Mouse (Mus musculus) MEL (cell line): ENCODE results near the gene Gcg. TPM values are rescaled to one million over a fixed set of nuclear protein-coding genes. Genes with fewer than 3 reads are reported as not detected.

Source experiments
- DNase-seq: peaks from one replicate; pipeline ENCODE4 v3.0.0; 2011; ENCODE audit warnings: low read depth, low spot score
- H3K27ac ChIP-seq: 2 replicates; pipeline ENCODE4 v1.5.1; 2012; ENCODE audit warnings: low read depth, mild to moderate bottlenecking, control low read depth, low read length, moderate library complexity; ENCODE audit not compliant: control insufficient read depth
- H3K27me3 ChIP-seq, 2 experiments: fragments of 150-350 bp in 1 of 2; sonication (generic) in 1 of 2; 2 replicates each; pipeline ENCODE4 v1.6.1; 2012; ENCODE audit warnings: low read length in 2 of 2, mild to moderate bottlenecking in 2 of 2, improper control_type of control experiment in 1 of 2, moderate library complexity in 1 of 2; ENCODE audit not compliant: insufficient read depth in 2 of 2, control insufficient read depth in 1 of 2
- H3K36me3 ChIP-seq, 2 experiments: 2 replicates each; pipeline ENCODE4 v1.6.1; 2012 to 2014; ENCODE audit warnings: low read length in 2 of 2, improper control_type of control experiment in 1 of 2, inconsistent platforms in 1 of 2, mild to moderate bottlenecking in 1 of 2; ENCODE audit not compliant: insufficient read depth in 2 of 2, control insufficient read depth in 1 of 2
- H3K4me1 ChIP-seq, 2 experiments: fragments of 150-350 bp in 1 of 2; sonication (generic) in 1 of 2; 2 replicates each; pipeline ENCODE4 v1.6.1; 2012; ENCODE audit warnings: low read length in 2 of 2, improper control_type of control experiment in 1 of 2, mild to moderate bottlenecking in 1 of 2; ENCODE audit not compliant: insufficient read depth in 2 of 2, control insufficient read depth in 1 of 2
- H3K4me3 ChIP-seq, 2 experiments: fragments of 150-350 bp in 1 of 2; sonication (generic) in 1 of 2; 2 replicates each; pipeline ENCODE4 v1.5.1; 2012; ENCODE audit warnings: low read depth in 2 of 2, low read length in 2 of 2, mild to moderate bottlenecking in 2 of 2, moderate library complexity in 2 of 2, control low read depth in 1 of 2, improper control_type of control experiment in 1 of 2; ENCODE audit not compliant: control insufficient read depth in 1 of 2, insufficient read depth in 1 of 2
- H3K79me2 ChIP-seq: 2 replicates; pipeline ENCODE4 v1.6.1; 2012; ENCODE audit warnings: mild to moderate bottlenecking, low read length, moderate library complexity; ENCODE audit not compliant: control insufficient read depth, poor library complexity, insufficient read depth
- H3K9ac ChIP-seq: 2 replicates; pipeline ENCODE4 v1.6.1; 2012; ENCODE audit warnings: low read depth, mild to moderate bottlenecking, control low read depth, low read length, moderate library complexity; ENCODE audit not compliant: control insufficient read depth, poor library complexity, severe bottlenecking
- H3K9me3 ChIP-seq: fragments of 150-350 bp; sonication (generic); replicated peaks from 2 replicates; pipeline ENCODE4 v1.6.1; 2012; ENCODE audit warnings: mild to moderate bottlenecking, low read length, improper control_type of control experiment, moderate library complexity; ENCODE audit not compliant: insufficient read depth
- BHLHE40 ChIP-seq: IDR thresholded peaks from 2 replicates; pipeline ENCODE4 v1.6.1; 2012; ENCODE audit warnings: low read depth, mild to moderate bottlenecking, inconsistent platforms, low read length, improper control_type of control experiment, borderline replicate concordance
- CTCF ChIP-seq, 3 experiments: IDR thresholded peaks in 2 of 3; conservative IDR thresholded peaks in 1 of 3; 2 replicates each; pipeline ENCODE4 v1.5.1; 2011 to 2012; ENCODE audit warnings: low read length in 3 of 3, low read depth in 2 of 3, mild to moderate bottlenecking in 2 of 3, improper control_type of control experiment in 1 of 3, inconsistent platforms in 1 of 3, mixed read lengths in 1 of 3, moderate library complexity in 1 of 3; ENCODE audit not compliant: control insufficient read depth in 1 of 3, insufficient read depth in 1 of 3, poor library complexity in 1 of 3, severe bottlenecking in 1 of 3
- ELF1 ChIP-seq: IDR thresholded peaks from 2 replicates; pipeline ENCODE4 v1.6.1; 2014; ENCODE audit warnings: low read depth, mild to moderate bottlenecking, inconsistent platforms, low read length, improper control_type of control experiment, moderate library complexity
- EP300 ChIP-seq, 2 experiments: IDR thresholded peaks; 2 replicates each; pipeline ENCODE4 v1.6.1; 2011; ENCODE audit warnings: improper control_type of control experiment in 2 of 2, low read length in 2 of 2, low read depth in 1 of 2, mild to moderate bottlenecking in 1 of 2
- ETS1 ChIP-seq: IDR thresholded peaks from 2 replicates; pipeline ENCODE4 v1.6.1; 2012; ENCODE audit warnings: low read depth, mild to moderate bottlenecking, inconsistent platforms, low read length, improper control_type of control experiment, moderate library complexity
- GABPA ChIP-seq: IDR thresholded peaks from 2 replicates; pipeline ENCODE4 v1.6.1; 2012; ENCODE audit warnings: low read depth, mild to moderate bottlenecking, inconsistent platforms, low read length, improper control_type of control experiment, moderate library complexity
- MAFK ChIP-seq: IDR thresholded peaks from 2 replicates; pipeline ENCODE4 v1.6.1; 2011; ENCODE audit warnings: low read depth, mild to moderate bottlenecking, low read length, improper control_type of control experiment, borderline replicate concordance
- MAX ChIP-seq: IDR thresholded peaks from 2 replicates; pipeline ENCODE4 v1.6.1; 2011; ENCODE audit warnings: low read length, improper control_type of control experiment
- MAZ ChIP-seq: IDR thresholded peaks from 2 replicates; pipeline ENCODE4 v1.6.1; 2012; ENCODE audit warnings: low read depth, mild to moderate bottlenecking, inconsistent platforms, low read length, improper control_type of control experiment
- MEF2A ChIP-seq: IDR thresholded peaks from 2 replicates; pipeline ENCODE4 v1.6.1; 2014; ENCODE audit warnings: low read depth, mild to moderate bottlenecking, inconsistent platforms, low read length, improper control_type of control experiment; ENCODE audit not compliant: poor library complexity, insufficient replicate concordance, severe bottlenecking; ENCODE audit errors: extremely low read depth
- NELFE ChIP-seq: IDR thresholded peaks from 2 replicates; pipeline ENCODE4 v1.6.1; 2011; ENCODE audit warnings: low read depth, low read length, improper control_type of control experiment
- POLR2A ChIP-seq, 2 experiments: IDR thresholded peaks; 2 replicates each; pipeline ENCODE4 v1.6.1; 2011 to 2012; ENCODE audit warnings: low read length in 2 of 2, mild to moderate bottlenecking in 2 of 2, control low read depth in 1 of 2, improper control_type of control experiment in 1 of 2, low read depth in 1 of 2, moderate library complexity in 1 of 2; ENCODE audit not compliant: control insufficient read depth in 1 of 2, insufficient read depth in 1 of 2, poor library complexity in 1 of 2
- POLR2AphosphoS5 ChIP-seq: IDR thresholded peaks from 2 replicates; pipeline ENCODE4 v1.6.1; 2012; ENCODE audit warnings: low read depth, borderline replicate concordance, mild to moderate bottlenecking, inconsistent platforms, low read length, moderate library complexity, mixed read lengths
- RAD21 ChIP-seq: IDR thresholded peaks from 2 replicates; pipeline ENCODE4 v1.6.1; 2011; ENCODE audit warnings: mild to moderate bottlenecking, low read depth, low read length, improper control_type of control experiment
- RCOR1 ChIP-seq: IDR thresholded peaks from 2 replicates; pipeline ENCODE4 v1.6.1; 2012; ENCODE audit warnings: low read depth, mild to moderate bottlenecking, inconsistent platforms, low read length, improper control_type of control experiment
- SMC3 ChIP-seq: IDR thresholded peaks from 2 replicates; pipeline ENCODE4 v1.6.1; 2011; ENCODE audit warnings: low read depth, low read length, improper control_type of control experiment
- TBP ChIP-seq: IDR thresholded peaks from 2 replicates; pipeline ENCODE4 v1.8.0; 2011; ENCODE audit warnings: low read depth, low read length, improper control_type of control experiment
- USF2 ChIP-seq, 2 experiments: IDR thresholded peaks; 2 replicates each; pipeline ENCODE4 v1.6.1; 2011 to 2012; ENCODE audit warnings: improper control_type of control experiment in 2 of 2, low read length in 2 of 2, borderline replicate concordance in 1 of 2, inconsistent platforms in 1 of 2, low read depth in 1 of 2, mild to moderate bottlenecking in 1 of 2; ENCODE audit not compliant: insufficient read depth in 1 of 2
- ZMIZ1 ChIP-seq: IDR thresholded peaks from 2 replicates; pipeline ENCODE4 v1.6.1; 2012; ENCODE audit warnings: low read depth, mild to moderate bottlenecking, inconsistent platforms, low read length, improper control_type of control experiment, moderate library complexity
- polyA plus RNA-seq, 2 experiments: library from polyadenylated mRNA; stranded (reverse) in 1 of 2; unstranded in 1 of 2; fragments of >175 nt in 1 of 2; fragments of >200 nt in 1 of 2; gene quantifications; 2 replicates each; pipeline versions ENCODE4 v1.2.1 to v1.2.4; 2012; ENCODE audit warnings: low replicate concordance in 2 of 2, low read depth in 1 of 2; ENCODE audit not compliant: insufficient read length in 2 of 2, insufficient read depth in 1 of 2, missing spikeins in 1 of 2
- total RNA-seq: library from RNA; depleted of rRNA; stranded (reverse); fragments of 300-350 nt; gene quantifications from 2 replicates; pipeline ENCODE4 v1.2.3, GENCODE M21; 2012

Gcg gene
- total and polyA plus RNA-seq, 3 experiments: not detected

GRCm38 (mm10) chr2:62495407-62495806 lies 12.0 kb upstream of the Gcg start:
- H3K27me3 ChIP-seq: no peaks in the 10 kb centered on the region; a peak in 1 of 4 replicates
- no peaks in the 10 kb centered on the region for H3K9me3 ChIP-seq
- H3K4me1 ChIP-seq: no peaks in the 10 kb centered on the region
- H3K27ac ChIP-seq: no peak overlapping the region
- H3K4me3 ChIP-seq: no peak overlapping the region
- no peak overlapping the region for H3K9ac ChIP-seq
- H3K79me2 ChIP-seq: no peaks in the 10 kb centered on the region
- H3K36me3 ChIP-seq: no peaks in the 10 kb centered on the region
- no peak for TF ChIP-seq POLR2AphosphoS5
- no peak for TF ChIP-seq EP300 (IDR thresholded peaks at IDR 0.05; ENCODE audit: low read depth in 1 of 2, low read length in 2 of 2)
- no peak for TF ChIP-seq ELF1
- TF ChIP-seq, all 39 proteins: peak for 0
- DNase-seq: no peak

DNA sequence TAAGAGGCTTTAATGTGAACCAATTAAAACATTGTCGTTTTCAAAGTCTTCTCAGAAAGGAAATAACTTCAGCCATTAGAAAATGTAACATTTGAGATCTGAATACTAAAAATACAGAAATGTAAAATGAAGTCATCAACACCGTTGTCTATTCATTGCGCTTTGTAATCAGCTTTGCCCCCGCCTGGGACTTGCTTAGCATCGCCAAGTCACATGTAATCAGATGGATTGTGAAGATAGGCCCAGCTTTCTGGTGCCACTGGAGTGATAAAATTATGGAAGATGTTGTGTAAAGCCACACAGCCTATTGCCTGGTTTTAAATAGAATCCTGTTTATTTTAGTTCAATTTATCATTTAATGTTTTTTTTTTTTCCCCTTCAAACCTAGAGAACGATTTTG lies 6.4 kb upstream of the Gcg start:
- Histone ChIP-seq H3K9me3 (no peaks in the 10 kb centered on the region), H3K36me3 (no peaks in the 10 kb centered on the region), H3K27ac (no peak overlapping the region), H3K79me2 (no peaks in the 10 kb centered on the region), H3K9ac (no peak overlapping the region), H3K4me3 (no peak overlapping the region), H3K4me1 (no peaks in the 10 kb centered on the region), H3K27me3 (no peaks in the 10 kb centered on the region)
- no peak for DNase-seq
- TF ChIP-seq MEF2A: no peak
- TF ChIP-seq USF2 (IDR thresholded peaks at IDR 0.05; ENCODE audit: borderline replicate concordance in 1 of 2, insufficient read depth in 1 of 2, low read depth in 1 of 2, low read length in 2 of 2): no peak
- TF ChIP-seq TBP: no peak
- TF ChIP-seq MAFK: no peak
- no peak for TF ChIP-seq GABPA
- TF ChIP-seq SMC3: no peak
- TF ChIP-seq ETS1: no peak
- no peak for TF ChIP-seq RCOR1

GRCm38 (mm10) chr2:62484906-62485305 lies 1.5 kb upstream of the Gcg start:
- Histone ChIP-seq H3K36me3 (no peaks in the 10 kb centered on the region), H3K9me3 (no peaks in the 10 kb centered on the region), H3K9ac (no peak overlapping the region), H3K79me2 (no peaks in the 10 kb centered on the region), H3K27me3 (no peaks in the 10 kb centered on the region; a peak in 1 of 4 replicates), H3K4me1 (no peaks in the 10 kb centered on the region), H3K27ac (no peak overlapping the region), H3K4me3 (no peak overlapping the region)
- TF ChIP-seq MEF2A: no peak
- peak in 1 of 3 experiments; percentile 11; a peak in 1 of 6 replicates for TF ChIP-seq CTCF (IDR thresholded peaks at IDR 0.05 in 2 of 3, conservative IDR thresholded peaks at IDR 0.05 in 1 of 3; ENCODE audit: control insufficient read depth in 1 of 3, insufficient read depth in 1 of 3, low read depth in 2 of 3, low read length in 3 of 3, poor library complexity in 1 of 3, severe bottlenecking in 1 of 3)
- TF ChIP-seq MAX: no peak
- TF ChIP-seq MAZ: no peak
- TF ChIP-seq ZMIZ1: no peak
- TF ChIP-seq BHLHE40: no peak
- no peak for TF ChIP-seq RCOR1
- no peak for TF ChIP-seq NELFE
- TF ChIP-seq POLR2AphosphoS5: no peak
- 0 out of 2 replicates have a peak, but pooled peaks have one; percentile 4 for TF ChIP-seq RAD21
- TF ChIP-seq POLR2A (IDR thresholded peaks at IDR 0.05; ENCODE audit: control insufficient read depth in 1 of 2, insufficient read depth in 1 of 2, low read depth in 1 of 2, low read length in 2 of 2, poor library complexity in 1 of 2): no peak
- no peak for DNase-seq
